Mouse (Mus musculus): ENCODE measurements around the gene Ptpn21.

DNA sequence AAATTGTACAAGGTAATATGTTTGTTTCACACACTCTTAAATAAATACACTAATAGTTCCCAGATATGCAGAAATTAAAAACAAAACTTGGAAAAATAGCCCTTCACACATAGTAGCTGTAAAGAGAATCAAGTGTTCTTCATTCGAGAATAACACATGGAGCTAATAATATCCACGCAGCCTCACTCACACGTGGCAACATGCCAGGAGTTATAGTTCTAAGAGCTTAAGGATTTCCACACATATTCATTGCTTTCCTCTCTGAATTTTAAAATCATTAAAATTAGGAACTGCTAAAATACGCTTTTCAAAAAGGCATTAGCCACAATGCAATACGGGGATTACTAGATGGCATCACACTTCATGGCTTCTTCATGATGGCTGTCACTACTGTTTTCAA lies 40.0 kb downstream of the Ptpn21 start:
- TF ChIP-seq CTCF (IDR thresholded peaks at IDR 0.05; ENCODE audit: insufficient read depth, low read length) (no peak), POLR2A (IDR thresholded peaks at IDR 0.05; ENCODE audit: borderline replicate concordance, extremely low read depth, low read depth, low read length) (no peak)
